Mouse (Mus musculus) frontal cortex, postnatal 10 days (tissue): ENCODE measurements at regions not wholly inside any gene's neighbourhood (a gene's known extent, or its start where the extent isn't known, plus 50 kb on each side); places are given as distances from the start of the nearest gene placed in this dataset.

ENCODE experiments used
- DNase-seq, 2 experiments: peaks; one replicate each; pipeline ENCODE4 v3.0.0; 2022; ENCODE audit warnings: low spot score in 2 of 2, mixed read lengths in 1 of 2

- no peak for DNase-seq
Measured at GRCm38 (mm10) chr1:57664962-57665361, 109.0 kb upstream of the Spats2l start.

- no peak for DNase-seq
Measured at GRCm38 (mm10) chr1:57665724-57666123, 108.2 kb upstream of the Spats2l start.

- DNase-seq, result no peak
Measured at GRCm38 (mm10) chr1:57666179-57666693, 107.7 kb upstream of the Spats2l start.

DNA sequence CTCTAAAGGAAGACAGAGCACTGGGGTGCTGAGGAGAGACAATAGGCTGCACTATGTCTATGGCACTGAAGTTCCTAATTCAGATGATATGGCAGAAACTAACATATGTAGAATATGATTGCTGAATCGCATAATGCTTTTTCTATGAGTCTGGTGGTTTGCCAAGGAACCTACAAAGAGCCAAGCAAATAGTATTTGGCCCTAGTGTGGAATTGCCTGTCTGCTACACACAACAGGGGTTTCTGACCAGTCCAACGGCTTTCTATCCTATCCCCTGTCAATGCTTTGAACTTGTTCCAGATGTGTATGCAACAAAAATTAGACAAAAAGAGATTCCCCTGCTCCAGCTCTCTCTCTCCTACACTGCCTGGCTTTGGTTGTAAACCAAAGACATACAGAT, 100.5 kb upstream of the Spats2l start:
- no peak for DNase-seq

- no peak for DNase-seq
Measured at GRCm38 (mm10) chr1:57673957-57674699, 99.8 kb upstream of the Spats2l start.

- no peak for DNase-seq
Measured at GRCm38 (mm10) chr1:57684387-57685162, 89.4 kb upstream of the Spats2l start.

DNA sequence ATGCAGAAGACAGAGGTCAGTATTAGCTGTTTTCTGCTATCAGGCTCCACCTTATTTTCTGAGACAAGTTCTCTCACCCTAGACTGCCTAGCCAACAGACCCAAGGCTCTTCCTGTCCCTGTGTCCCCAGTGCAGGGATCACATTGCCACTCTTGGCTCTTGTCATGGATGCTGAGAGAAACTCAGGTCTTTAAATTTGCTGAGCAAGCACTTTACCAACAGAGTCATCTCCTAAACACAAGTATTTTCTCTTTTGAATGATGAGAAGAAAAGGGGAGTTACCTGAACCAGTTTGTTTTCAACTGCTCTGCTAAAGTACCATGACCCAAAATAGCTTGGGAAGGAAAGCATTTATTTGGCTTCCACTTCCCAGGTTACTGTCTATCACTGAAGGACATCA, 84.7 kb upstream of the Spats2l start:
- no peak for DNase-seq

GRCm38 (mm10) chr1:57707906-57708305, 66.1 kb upstream of the Spats2l start:
- no peak for DNase-seq

DNA sequence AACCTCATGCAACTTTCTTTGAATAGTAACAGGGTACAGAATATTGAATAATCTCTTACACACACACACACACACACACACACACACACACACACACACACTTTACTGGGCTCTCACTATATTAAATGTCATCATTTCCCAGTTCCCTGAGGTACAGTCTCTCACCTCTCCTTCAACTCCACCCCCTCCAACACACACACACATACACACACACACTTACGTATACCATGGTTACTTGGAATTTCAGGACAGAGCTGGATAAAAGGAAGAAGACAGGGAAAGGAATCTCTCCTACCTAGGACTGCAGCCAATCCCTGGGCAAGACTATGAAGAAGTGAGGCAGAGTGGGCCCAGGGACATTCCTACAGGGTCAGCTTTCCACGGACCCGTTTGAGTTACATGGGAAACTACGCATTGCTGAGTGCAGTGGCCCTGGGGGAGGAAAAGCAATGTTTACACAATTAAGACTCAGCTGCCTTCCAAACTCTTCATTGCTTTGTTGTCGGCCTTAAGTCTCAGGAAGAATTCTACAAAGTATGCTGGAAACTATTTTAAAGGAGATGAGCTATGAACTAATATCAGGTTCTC, 61.0 kb upstream of the Spats2l start:
- no peak for DNase-seq

- no peak for DNase-seq
Measured at GRCm38 (mm10) chr1:57717139-57717800, 56.7 kb upstream of the Spats2l start.

- no peak for DNase-seq
Measured at GRCm38 (mm10) chr1:57718409-57718808, 55.6 kb upstream of the Spats2l start.
